Mouse (Mus musculus): ENCODE results near the gene Gpr137. TPM values are rescaled to one million over a fixed set of nuclear protein-coding genes. Genes with fewer than 3 reads are reported as not detected.
A peak's percentile ranks its signal among the peaks of the same experiment; 100 is the strongest.
"Not testable (repeated sequence)": the region's sequence is repeated elsewhere in the genome, so short reads cannot be mapped to it uniquely, and the experiment has no call there.

The Gpr137 gene
- 10 to 100 TPM in 1 of 2 experiments, 1 to 10 TPM in 1; 8.2 to 13.8 TPM for total RNA-seq (2021)
- long read RNA-seq, experiment 1, transcript Gpr137-205 (7 exons, 1,858 nt), result major isoform, 9 of 11 reads
- long read RNA-seq, experiment 1, partial matches to known transcripts, result 0 of 11 reads
- long read RNA-seq, experiment 1, other reads (novel, unspliced or antisense), result 2 of 11 reads
- long read RNA-seq, experiment 2, transcript Gpr137-205 (7 exons, 1,858 nt), result major isoform, 5 of 7 reads
- long read RNA-seq, experiment 2, partial matches to known transcripts, result 1 of 7 reads
- long read RNA-seq, experiment 2, other reads (novel, unspliced or antisense), result 0 of 7 reads

DNA sequence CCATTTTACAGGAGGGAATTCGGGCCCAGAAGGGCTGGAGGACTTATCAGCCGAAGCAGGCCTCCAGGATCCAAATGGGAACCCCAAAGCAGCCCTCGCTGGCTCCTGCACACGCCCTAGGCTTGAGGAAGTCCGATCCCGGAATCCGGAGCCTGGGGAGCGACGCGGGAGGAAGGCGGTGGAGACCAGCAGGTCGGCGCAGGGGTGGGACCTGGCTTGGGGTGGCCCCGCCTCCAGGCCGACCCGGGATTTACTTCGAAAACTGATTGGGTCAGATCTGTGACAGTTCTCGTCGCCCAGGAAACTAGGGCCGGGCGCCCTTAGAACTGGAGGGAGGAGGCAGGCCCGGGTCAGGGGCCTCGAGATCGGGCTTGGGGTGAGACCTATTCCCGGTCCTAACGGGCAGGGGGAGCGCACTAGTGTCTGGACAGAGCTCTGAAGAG is at the start of gene Gpr137:
TSS of gene Gpr137 (minus strand) at position 232 of the 443 bp plus-strand sequence.
- intact Hi-C loops (cut with DNase I), result loop anchor here (1.0 kb wide), 1 partner anchor 9 kb away; no protein-coding TSS in a partner anchor
- Histone ChIP-seq H3K4me3 (peak within 1 kb of the TSS; percentile 93), H3K27ac (peak within 1 kb of the TSS; percentile 95)
- no peak for TF ChIP-seq CTCF (IDR thresholded peaks at IDR 0.05)
- DNase-seq, result peak; percentile 98

DNA sequence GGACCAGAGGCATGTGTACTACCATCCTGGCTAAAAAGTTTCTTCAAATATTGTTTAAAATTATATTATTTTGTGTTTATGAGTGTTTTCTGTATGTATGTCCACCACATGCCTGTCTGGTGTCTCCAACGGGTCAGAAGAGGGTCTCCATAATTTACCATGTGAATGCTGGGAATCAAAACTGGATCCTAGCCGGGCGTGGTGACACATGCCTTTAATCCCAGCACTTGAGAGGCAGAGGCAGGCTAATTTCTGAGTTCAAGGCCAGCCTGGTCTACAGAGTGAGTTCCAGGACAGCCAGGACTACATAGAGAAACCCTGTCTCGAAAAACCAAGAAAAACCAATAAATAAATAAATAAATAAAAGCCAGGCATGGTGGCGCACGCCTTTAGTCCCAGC is 48.9 kb upstream of the Gpr137 start:
- H3K27ac ChIP-seq; intact Hi-C loops (cut with DNase I); DNase-seq: not testable (repeated sequence)
- H3K4me3 ChIP-seq, result peak overlapping the region; percentile 89; the same call in 1 of the 2 replicates

DNA sequence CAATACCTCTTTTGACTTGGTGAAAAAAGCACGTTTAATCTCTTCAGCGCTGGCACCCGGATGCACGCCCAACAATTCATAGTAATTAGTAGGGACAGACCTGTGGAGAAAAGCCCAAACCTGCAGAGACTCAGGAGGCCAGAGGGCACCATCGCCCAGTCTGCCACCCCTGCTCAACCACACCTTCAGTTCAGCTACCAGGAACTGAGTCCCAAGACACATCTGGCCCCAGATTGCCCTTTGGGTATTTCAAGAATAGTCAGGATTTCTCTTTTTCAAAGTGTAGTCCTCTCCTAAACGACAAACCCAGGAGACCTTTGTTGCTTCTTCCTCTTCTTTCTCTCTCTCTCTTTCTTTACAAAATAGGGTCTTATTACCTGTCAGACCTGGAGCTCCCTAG is 48.4 kb upstream of the Gpr137 start:
- Histone ChIP-seq H3K4me3 (no peak overlapping the region), H3K27ac (no peak overlapping the region)
- no peak for TF ChIP-seq CTCF (IDR thresholded peaks at IDR 0.05)
- DNase-seq, result no peak
- intact Hi-C loops (cut with DNase I), result no loop called here

DNA sequence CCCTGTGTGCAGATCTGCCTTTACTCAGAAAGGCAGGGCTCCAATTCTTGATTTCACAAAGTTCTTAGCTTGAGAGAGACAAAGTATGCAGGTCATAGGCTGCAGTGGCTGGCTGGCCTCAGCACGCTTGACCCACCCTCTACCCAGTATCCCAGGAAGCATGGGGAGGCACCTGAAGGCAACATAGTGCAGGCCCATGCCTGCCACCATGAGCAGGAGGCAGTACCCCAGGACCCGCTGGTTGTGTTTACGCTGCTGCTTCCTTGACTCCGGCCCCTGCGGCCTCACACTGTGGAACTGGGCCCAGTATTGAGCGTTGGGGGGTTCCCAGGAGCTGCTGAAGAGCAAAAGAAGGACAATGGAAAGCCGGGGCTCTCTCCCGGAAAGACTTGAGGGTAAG is 47.0 kb upstream of the Gpr137 start:
- intact Hi-C loops (cut with DNase I), result no loop called here
- no peak overlapping the region for H3K4me3 ChIP-seq
- no peak overlapping the region for H3K27ac ChIP-seq
- TF ChIP-seq CTCF (IDR thresholded peaks at IDR 0.05), result no peak
- DNase-seq, result no peak

DNA sequence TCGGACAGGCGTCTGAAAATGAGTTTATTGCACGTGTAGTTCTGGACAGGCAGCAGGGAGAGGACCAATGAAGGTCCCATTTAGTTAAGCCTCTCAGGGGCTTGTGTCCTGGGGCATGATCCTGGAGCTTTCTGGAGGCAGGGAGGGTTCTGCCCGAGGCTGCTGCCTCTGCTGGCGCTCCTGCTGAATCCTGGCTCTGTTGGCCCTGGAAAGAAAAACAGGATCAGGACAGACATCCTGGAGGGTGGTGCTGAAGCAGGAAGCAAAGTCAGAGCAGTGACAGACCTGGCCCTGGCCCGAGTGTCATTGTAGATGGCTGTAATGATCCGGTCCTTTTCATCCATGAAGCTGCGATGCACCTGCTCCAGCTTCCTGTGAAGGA is 45.6 kb upstream of the Gpr137 start:
- H3K4me3 ChIP-seq, result peak overlapping the region; percentile 78
- intact Hi-C loops (cut with DNase I), result no loop called here
- peak overlapping the region; percentile 91 for H3K27ac ChIP-seq
- no peak for DNase-seq
- no peak for TF ChIP-seq CTCF (IDR thresholded peaks at IDR 0.05)

- Histone ChIP-seq H3K4me3 (peak within 1 kb of the TSS; percentile 78), H3K27ac (peak within 1 kb of the TSS; percentile 91)
- TF ChIP-seq CTCF (IDR thresholded peaks at IDR 0.05), result no peak
- intact Hi-C loops (cut with DNase I), result no loop called here
- DNase-seq, result peak; percentile 88
Measured at GRCm38 (mm10) chr19:6987061-6987903, 45.0 kb upstream of the Gpr137 start, which contains the start of gene Vegfb. Gene Vegfb, minus strand, starts transcription at chr19:6987651.

DNA sequence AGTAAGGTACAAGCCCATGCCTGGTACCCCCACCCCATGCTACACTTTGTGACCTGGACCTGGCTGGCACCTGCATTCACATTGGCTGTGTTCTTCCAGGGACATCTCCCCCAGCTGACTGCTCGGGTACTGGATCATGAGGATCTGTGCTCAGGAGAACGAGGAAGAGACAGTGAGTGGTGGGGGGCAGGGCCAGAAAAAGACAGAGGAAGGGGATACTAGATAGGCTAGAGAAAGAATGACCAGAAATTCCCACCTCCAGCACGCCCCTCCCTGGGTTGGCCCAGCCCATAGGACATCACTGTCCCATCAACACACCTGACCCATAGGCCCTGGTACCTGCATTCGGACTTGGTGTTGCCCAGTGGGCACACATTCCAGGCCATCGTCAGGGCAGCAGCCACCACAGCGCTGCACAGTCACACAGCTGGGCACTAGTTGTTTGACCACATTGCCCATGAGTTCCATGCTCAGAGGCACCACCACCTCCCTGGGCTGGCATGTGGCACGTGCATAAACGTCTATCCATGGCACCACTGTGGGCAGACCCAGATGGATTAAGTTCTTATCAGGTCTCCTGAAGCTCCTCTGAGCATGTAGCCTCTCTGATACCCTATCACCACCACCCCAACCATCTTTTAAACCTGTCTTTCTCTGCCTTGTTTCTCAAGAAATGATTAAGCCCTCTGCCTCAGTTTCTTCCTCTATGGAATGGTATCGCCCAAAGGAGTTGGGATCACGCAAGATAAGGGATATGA is 43.9 kb upstream of the Gpr137 start:
- intact Hi-C loops (cut with DNase I), result no loop called here
- peak; percentile 29 for DNase-seq
- TF ChIP-seq CTCF (IDR thresholded peaks at IDR 0.05), result no peak
- Histone ChIP-seq H3K27ac (peak overlapping the region; percentile 91), H3K4me3 (peak overlapping the region; percentile 78)

GRCm38 (mm10) chr19:6985300-6985699 is 43.0 kb upstream of the Gpr137 start:
- TF ChIP-seq CTCF (IDR thresholded peaks at IDR 0.05), result no peak
- intact Hi-C loops (cut with DNase I), result no loop called here
- DNase-seq, result peak; percentile 27
- H3K27ac ChIP-seq, result no peak overlapping the region
- no peak overlapping the region for H3K4me3 ChIP-seq

- no peak overlapping the region for H3K4me3 ChIP-seq
- no peak for DNase-seq
- no peak for TF ChIP-seq CTCF (IDR thresholded peaks at IDR 0.05)
- no peak overlapping the region for H3K27ac ChIP-seq
- intact Hi-C loops (cut with DNase I), result no loop called here
Measured at GRCm38 (mm10) chr19:6983621-6984020, 41.3 kb upstream of the Gpr137 start.

GRCm38 (mm10) chr19:6981465-6981864 is 39.2 kb upstream of the Gpr137 start:
- peak overlapping the region; percentile 100 for H3K27ac ChIP-seq
- TF ChIP-seq CTCF (IDR thresholded peaks at IDR 0.05), result no peak
- intact Hi-C loops (cut with DNase I), result no loop called here
- H3K4me3 ChIP-seq, result peak overlapping the region; percentile 95
- no peak for DNase-seq

DNA sequence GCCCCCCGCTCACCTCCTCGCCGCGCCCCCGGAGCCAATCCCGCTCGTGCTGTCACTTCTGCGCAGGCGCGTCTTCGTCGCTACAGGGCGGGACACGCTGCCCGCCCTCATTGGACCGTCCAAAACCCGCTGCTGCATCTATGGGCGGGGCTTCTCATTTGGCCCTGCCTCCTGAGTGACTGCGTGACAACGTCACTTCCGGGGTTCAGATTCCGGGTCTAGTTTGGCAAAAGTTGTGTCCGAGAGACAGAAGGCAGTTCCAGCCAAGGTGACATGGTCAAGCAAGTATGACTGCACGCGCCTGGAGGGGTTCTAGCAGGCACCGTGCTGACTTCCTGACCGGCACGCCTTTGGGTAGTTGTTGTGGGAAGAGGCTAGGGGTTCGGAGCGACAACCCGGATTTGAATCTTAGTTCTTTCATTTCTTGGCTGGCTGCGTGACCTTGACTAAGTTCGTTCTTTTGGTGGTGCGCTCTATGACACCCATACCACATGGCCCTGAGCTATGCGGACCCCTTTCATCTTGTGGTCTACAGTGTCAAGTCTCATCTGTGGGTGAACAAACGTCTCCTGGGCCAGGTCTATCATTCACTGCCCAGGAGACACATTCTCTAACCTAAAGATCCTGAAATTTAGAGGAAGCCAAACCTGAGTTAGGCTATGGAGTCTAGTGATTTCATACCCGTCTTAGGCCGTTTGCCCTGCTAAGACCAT is 38.3 kb upstream of the Gpr137 start, which contains the start of gene Fkbp2:
TSS of gene Fkbp2 (minus strand) at position 121 of the 713 bp plus-strand sequence.
- intact Hi-C loops (cut with DNase I), result no loop called here
- TF ChIP-seq CTCF (IDR thresholded peaks at IDR 0.05), result no peak

More for the DNA sequence above, 38.3 kb upstream of the Gpr137 start, which contains the start of gene Fkbp2:
- DNase-seq, result peak; percentile 99
- Histone ChIP-seq H3K4me3 (peak within 1 kb of the TSS; percentile 95), H3K27ac (peak within 1 kb of the TSS; percentile 100)

All from gastrocnemius, adult 2 months (tissue).